9 mouse cellular contexts compared by ENCODE assay signal in genomic region chr7:141143112-141143511, GRCm38 (mm10). TPM values are rescaled to one million over a fixed set of nuclear protein-coding genes. Genes with fewer than 3 reads are reported as not detected.
DNase-seq lines count a peak whose midpoint lies in the region; ATAC-seq lines count a peak whose summit lies in the region.
"Had no signal": no experiment of that assay in that cellular context is flagged by ENCODE, and none has a peak within 500 bp of the region (broad histone marks: within the 10 kb centered on the region; RNA-seq: fewer than 3 reads in every experiment).

No protein-coding gene starts in this region.

- no peak overlapping the region for H3K4me3 ChIP-seq in hindbrain, embryonic 10.5 days
- H3K4me3 ChIP-seq in hindbrain, embryonic 16.5 days (ENCODE audit: low read length) = no peak overlapping the region

- WGBS in hindbrain, embryonic 10.5 days = 55% methylated on average over 5 of the region's 5 CpGs
- 57% methylated on average over 5 of the region's 5 CpGs for WGBS in hindbrain, embryonic 16.5 days

- H3K9ac ChIP-seq in hindbrain, embryonic 16.5 days (ENCODE audit: low read depth, low read length) = no peak overlapping the region

- DNase-seq in hindbrain, embryonic 10.5 days (ENCODE audit: low spot score) = peak; percentile 38
- DNase-seq in CD4-positive, CD25-positive, alpha-beta regulatory T cell, adult 2 months (ENCODE audit: low read depth, low spot score) = peak; percentile 79
- peak; percentile 59 to 75 for DNase-seq in adrenal gland, postnatal 36 days
- DNase-seq in kidney, postnatal 14 days = peak; percentile 32
- peak; percentile 66 for DNase-seq in naive thymus-derived CD4-positive, alpha-beta T cell, adult 2 months (ENCODE audit: low read depth)
- DNase-seq in urinary bladder, adult 18-20 months (ENCODE audit: low spot score in 2 of 2) = no peak
- no peak for DNase-seq in frontal cortex, postnatal 10 days (ENCODE audit: low spot score in 2 of 2)

- H3K27me3 ChIP-seq in hindbrain, embryonic 10.5 days (ENCODE audit: insufficient read depth, poor library complexity, severe bottlenecking) = no peaks in the 10 kb centered on the region
- no peaks in the 10 kb centered on the region for H3K27me3 ChIP-seq in hindbrain, embryonic 16.5 days (replicated peaks; ENCODE audit: control insufficient read depth, insufficient read depth, low read length)

- no peak overlapping the region for H3K4me2 ChIP-seq in hindbrain, embryonic 16.5 days (ENCODE audit: low read length)

- no peak overlapping the region for H3K27ac ChIP-seq in hindbrain, embryonic 10.5 days
- no peak overlapping the region for H3K27ac ChIP-seq in hindbrain, embryonic 16.5 days (ENCODE audit: low read depth, low read length)

- no peaks in the 10 kb centered on the region for H3K9me3 ChIP-seq in hindbrain, embryonic 10.5 days
- no peaks in the 10 kb centered on the region for H3K9me3 ChIP-seq in hindbrain, embryonic 16.5 days (ENCODE audit: control insufficient read depth, low read length)

- H3K36me3 ChIP-seq in hindbrain, embryonic 10.5 days = peaks cover 92% of the 10 kb centered on the region
- peaks cover 7% of the 10 kb centered on the region; the same call in 1 of the 2 replicates for H3K36me3 ChIP-seq in hindbrain, embryonic 16.5 days (ENCODE audit: control insufficient read depth, insufficient read depth, low read length)

- ATAC-seq in hindbrain, embryonic 16.5 days = no peak

- no peaks in the 10 kb centered on the region for H3K4me1 ChIP-seq in hindbrain, embryonic 10.5 days (replicated peaks)
- no peaks in the 10 kb centered on the region for H3K4me1 ChIP-seq in hindbrain, embryonic 16.5 days (ENCODE audit: control insufficient read depth, insufficient read depth, low read depth, low read length)

RNA-seq across cellular contexts. Expression of gene Ptdss2, which starts 20.9 kb away (rescaled TPM):
- polyA plus RNA-seq in hindbrain, embryonic 10.5 days (2016; fragmentation: Nextera tagmentation; extraction: Ambion mirVana) = 80.1 and 80.2 TPM in 2 replicates
- 82.8 and 95.8 TPM in 2 replicates for polyA plus RNA-seq in hindbrain, embryonic 16.5 days (2015; fragmentation: Nextera tagmentation; extraction: Ambion mirVana)
- 10 to 100 TPM; 41.8 to 42.9 TPM for total RNA-seq in adrenal gland, postnatal 36 days (2021)

RNA-seq across cellular contexts. Expression of gene Ano9, which starts 25.5 kb away (rescaled TPM):
- 0.20 and 1.6 TPM in 2 replicates for polyA plus RNA-seq in hindbrain, embryonic 10.5 days (2016; fragmentation: Nextera tagmentation; extraction: Ambion mirVana)
- 0.49 and 0.80 TPM in 2 replicates for polyA plus RNA-seq in hindbrain, embryonic 16.5 days (2015; fragmentation: Nextera tagmentation; extraction: Ambion mirVana)
- under 1 TPM; 0.30 TPM for total RNA-seq in adrenal gland, postnatal 36 days (2021)
- total RNA-seq: left cerebral cortex, adult 18-20 months had no signal

RNA-seq across cellular contexts. Expression of gene Rnh1, which starts 29.5 kb away (rescaled TPM):
- 68.4 and 72.4 TPM in 2 replicates for polyA plus RNA-seq in hindbrain, embryonic 10.5 days (2016; fragmentation: Nextera tagmentation; extraction: Ambion mirVana)
- 53.6 and 54.1 TPM in 2 replicates for polyA plus RNA-seq in hindbrain, embryonic 16.5 days (2015; fragmentation: Nextera tagmentation; extraction: Ambion mirVana)
- total RNA-seq in adrenal gland, postnatal 36 days (2021) = 100 to 1,000 TPM; 265 to 371 TPM

RNA-seq across cellular contexts. Expression of gene Sigirr, which starts 42.7 kb away (rescaled TPM):
- 1.9 and 2.7 TPM in 2 replicates for polyA plus RNA-seq in hindbrain, embryonic 10.5 days (2016; fragmentation: Nextera tagmentation; extraction: Ambion mirVana)
- 3.2 and 3.3 TPM in 2 replicates for polyA plus RNA-seq in hindbrain, embryonic 16.5 days (2015; fragmentation: Nextera tagmentation; extraction: Ambion mirVana)
- 1 to 10 TPM; 2.4 to 4.3 TPM for total RNA-seq in adrenal gland, postnatal 36 days (2021)

RNA-seq across cellular contexts. Expression of gene Hras, which starts 50.7 kb away (rescaled TPM):
- polyA plus RNA-seq in hindbrain, embryonic 10.5 days (2016; fragmentation: Nextera tagmentation; extraction: Ambion mirVana) = 96.8 and 115 TPM in 2 replicates
- polyA plus RNA-seq in hindbrain, embryonic 16.5 days (2015; fragmentation: Nextera tagmentation; extraction: Ambion mirVana) = 93.2 and 132 TPM in 2 replicates
- total RNA-seq in adrenal gland, postnatal 36 days (2021) = 10 to 100 TPM; 89.1 to 93.9 TPM

Comparison
In these comparisons a context has a peak if more than half of its experiments do, and no peak if none do; other contexts are left out.
1. DNase-seq: peak in hindbrain, embryonic 10.5 days (single experiment), CD4-positive, CD25-positive, alpha-beta regulatory T cell, adult 2 months (single experiment), adrenal gland, postnatal 36 days (2 of 2), kidney, postnatal 14 days (single experiment) and naive thymus-derived CD4-positive, alpha-beta T cell, adult 2 months (single experiment); none in urinary bladder, adult 18-20 months (0 of 2) and frontal cortex, postnatal 10 days (0 of 2).